Mouse (Mus musculus): ENCODE data around the gene Pgs1. TPM values are rescaled to one million over a fixed set of nuclear protein-coding genes. Genes with fewer than 3 reads are reported as not detected.
A peak's percentile ranks its signal among the peaks of the same experiment; 100 is the strongest.

The Pgs1 gene
- polyA plus RNA-seq, 1 experiment from 2014 or later: 26.6 TPM

- ATAC-seq (ENCODE audit: extremely low read depth, insufficient number of reproducible peaks, low FRiP score, low TSS enrichment): peak; percentile 86
- H3K36me3 ChIP-seq: peaks cover 11% of the 10 kb centered on the region; the same call in 1 of the 2 replicates
- peak overlapping the region; percentile 95 for H3K27ac ChIP-seq (replicated peaks)
- H3K4me2 ChIP-seq: peak overlapping the region; percentile 91
- peak overlapping the region; percentile 76 for H3K9ac ChIP-seq
- H3K4me3 ChIP-seq: peak overlapping the region; percentile 48
- H3K27me3 ChIP-seq (replicated peaks): peaks cover 24% of the 10 kb centered on the region
- H3K9me3 ChIP-seq: no peaks in the 10 kb centered on the region
- WGBS: under 1% methylated on average over 40 of the region's 40 CpGs
- H3K4me1 ChIP-seq: peaks cover 88% of the 10 kb centered on the region
These were observed 22.9 kb upstream of the Pgs1 start for GRCm38 (mm10) chr11:117963091-117963793.

DNA sequence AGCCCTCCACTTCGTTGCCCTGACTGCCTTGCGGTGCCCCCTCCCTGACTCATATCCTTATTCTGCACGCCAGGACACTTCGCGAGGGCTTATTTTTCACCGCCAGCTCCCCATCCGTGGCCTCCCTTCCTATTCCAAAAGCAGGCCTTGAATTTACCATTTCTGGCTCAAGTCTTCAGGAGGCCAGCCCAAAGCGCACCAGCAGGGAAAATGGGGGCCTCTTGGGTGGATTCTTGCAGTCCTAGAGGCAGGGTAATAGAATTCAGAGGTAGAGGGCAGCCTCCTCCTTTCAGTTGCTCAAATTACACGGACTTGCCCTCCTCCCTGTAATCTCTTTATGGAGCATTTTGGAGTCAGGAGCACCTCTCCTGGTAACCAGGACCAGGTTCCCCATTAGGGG lies 22.2 kb upstream of the Pgs1 start:
- peaks cover 24% of the 10 kb centered on the region for H3K27me3 ChIP-seq (replicated peaks)
- ATAC-seq (ENCODE audit: extremely low read depth, insufficient number of reproducible peaks, low FRiP score, low TSS enrichment): 0 out of 2 replicates have a peak, but pooled peaks have one; percentile 5
- peak overlapping the region; percentile 76 for H3K9ac ChIP-seq
- H3K4me2 ChIP-seq: peak overlapping the region; percentile 91
- WGBS: 1% methylated on average over 9 of the region's 9 CpGs
- H3K27ac ChIP-seq (replicated peaks): peak overlapping the region; percentile 90
- H3K4me3 ChIP-seq: peak overlapping the region; percentile 48
- peaks cover 11% of the 10 kb centered on the region; the same call in 1 of the 2 replicates for H3K36me3 ChIP-seq
- H3K9me3 ChIP-seq: no peaks in the 10 kb centered on the region
- H3K4me1 ChIP-seq: peaks cover 85% of the 10 kb centered on the region

DNA sequence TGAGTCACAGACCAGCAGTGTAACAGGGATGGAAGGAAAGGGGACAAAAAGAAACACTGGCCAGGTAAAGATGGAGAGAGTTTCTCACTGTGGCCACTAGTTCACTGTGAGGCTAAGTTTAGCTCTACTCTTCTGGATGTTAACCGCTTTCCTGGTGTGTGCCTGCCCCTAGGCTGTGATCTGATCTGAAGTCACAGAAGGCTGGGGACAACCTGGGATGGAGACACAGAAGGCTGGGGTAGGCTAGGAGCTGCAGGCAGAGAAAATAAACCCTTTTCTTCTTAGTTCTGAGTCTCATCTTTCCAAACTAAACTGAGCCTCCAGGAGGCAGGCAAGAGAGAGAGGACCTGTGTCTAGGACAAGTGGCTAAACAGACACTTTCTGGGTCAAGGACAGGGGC lies 21.8 kb upstream of the Pgs1 start:
- Histone ChIP-seq H3K9ac (peak overlapping the region; percentile 76), H3K9me3 (no peaks in the 10 kb centered on the region), H3K27ac (replicated peaks) (peak overlapping the region; percentile 90), H3K4me1 (peaks cover 85% of the 10 kb centered on the region), H3K4me2 (peak overlapping the region; percentile 91), H3K27me3 (replicated peaks) (peaks cover 24% of the 10 kb centered on the region), H3K36me3 (peaks cover 11% of the 10 kb centered on the region; the same call in 1 of the 2 replicates), H3K4me3 (peak overlapping the region; percentile 48; the same call in 1 of the 2 replicates)
- ATAC-seq (ENCODE audit: extremely low read depth, insufficient number of reproducible peaks, low FRiP score, low TSS enrichment): no peak
- WGBS: 23% methylated on average over 1 of the region's 1 CpGs

DNA sequence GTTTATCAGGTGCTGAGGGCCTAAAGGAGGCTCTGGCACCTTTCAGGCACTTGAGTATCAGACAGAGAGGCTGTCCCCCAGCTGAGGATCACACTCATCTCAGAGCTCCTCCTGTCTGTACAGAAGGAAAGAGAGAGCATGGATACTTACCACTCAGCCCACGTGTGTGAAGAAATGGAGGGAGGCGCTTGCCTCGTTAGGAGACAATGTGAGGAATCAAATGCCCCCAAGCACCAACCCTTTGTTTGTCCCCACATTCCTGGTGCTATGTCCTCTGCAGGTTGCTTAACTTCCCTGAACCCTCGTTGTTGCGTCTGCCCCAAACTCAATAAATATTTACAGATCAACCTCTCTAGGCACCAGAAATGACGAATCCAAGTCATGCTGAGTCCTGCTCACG lies 21.0 kb upstream of the Pgs1 start:
- peak overlapping the region; percentile 76; the same call in 1 of the 2 replicates for H3K9ac ChIP-seq
- H3K27ac ChIP-seq (replicated peaks): 0 out of 2 replicates have a peak overlapping the region, but pooled peaks have one; percentile 90

GRCm38 (mm10) chr11:117965561-117965981 lies 20.5 kb upstream of the Pgs1 start:
- WGBS: 25% methylated on average over 9 of the region's 9 CpGs
- Histone ChIP-seq H3K4me2 (peak overlapping the region; percentile 91), H3K36me3 (peaks cover 11% of the 10 kb centered on the region; the same call in 1 of the 2 replicates)

More for the DNA sequence above, 21.0 kb upstream of the Pgs1 start:
- H3K4me2 ChIP-seq: peak overlapping the region; percentile 91
- WGBS: 29% methylated on average over 7 of the region's 7 CpGs
- ATAC-seq (ENCODE audit: extremely low read depth, insufficient number of reproducible peaks, low FRiP score, low TSS enrichment): no peak
- no peaks in the 10 kb centered on the region for H3K9me3 ChIP-seq
- H3K4me1 ChIP-seq: peaks cover 83% of the 10 kb centered on the region
- H3K27me3 ChIP-seq (replicated peaks): peaks cover 24% of the 10 kb centered on the region
- peaks cover 11% of the 10 kb centered on the region; the same call in 1 of the 2 replicates for H3K36me3 ChIP-seq
- 0 out of 2 replicates have a peak overlapping the region, but pooled peaks have one; percentile 62 for H3K4me3 ChIP-seq

GRCm38 (mm10) chr11:117966506-117967100 lies 19.5 kb upstream of the Pgs1 start:
- ATAC-seq (ENCODE audit: extremely low read depth, insufficient number of reproducible peaks, low FRiP score, low TSS enrichment): no peak
- H3K9ac ChIP-seq: peak overlapping the region; percentile 84
- H3K4me3 ChIP-seq: peak overlapping the region; percentile 62
- H3K9me3 ChIP-seq: no peaks in the 10 kb centered on the region
- H3K4me2 ChIP-seq: peak overlapping the region; percentile 91
- no peak overlapping the region for H3K27ac ChIP-seq (replicated peaks)
- H3K4me1 ChIP-seq: peaks cover 75% of the 10 kb centered on the region
- H3K27me3 ChIP-seq (replicated peaks): peaks cover 33% of the 10 kb centered on the region
- WGBS: 58% methylated on average over 7 of the region's 7 CpGs
- H3K36me3 ChIP-seq: peaks cover 11% of the 10 kb centered on the region; the same call in 1 of the 2 replicates

More at GRCm38 (mm10) chr11:117965561-117965981, 20.5 kb upstream of the Pgs1 start:
- ATAC-seq (ENCODE audit: extremely low read depth, insufficient number of reproducible peaks, low FRiP score, low TSS enrichment): no peak
- Histone ChIP-seq H3K9ac (peak overlapping the region; percentile 76; the same call in 1 of the 2 replicates), H3K27me3 (replicated peaks) (peaks cover 28% of the 10 kb centered on the region), H3K9me3 (no peaks in the 10 kb centered on the region), H3K4me1 (peaks cover 81% of the 10 kb centered on the region), H3K27ac (replicated peaks) (no peak overlapping the region), H3K4me3 (0 out of 2 replicates have a peak overlapping the region, but pooled peaks have one; percentile 62)

DNA sequence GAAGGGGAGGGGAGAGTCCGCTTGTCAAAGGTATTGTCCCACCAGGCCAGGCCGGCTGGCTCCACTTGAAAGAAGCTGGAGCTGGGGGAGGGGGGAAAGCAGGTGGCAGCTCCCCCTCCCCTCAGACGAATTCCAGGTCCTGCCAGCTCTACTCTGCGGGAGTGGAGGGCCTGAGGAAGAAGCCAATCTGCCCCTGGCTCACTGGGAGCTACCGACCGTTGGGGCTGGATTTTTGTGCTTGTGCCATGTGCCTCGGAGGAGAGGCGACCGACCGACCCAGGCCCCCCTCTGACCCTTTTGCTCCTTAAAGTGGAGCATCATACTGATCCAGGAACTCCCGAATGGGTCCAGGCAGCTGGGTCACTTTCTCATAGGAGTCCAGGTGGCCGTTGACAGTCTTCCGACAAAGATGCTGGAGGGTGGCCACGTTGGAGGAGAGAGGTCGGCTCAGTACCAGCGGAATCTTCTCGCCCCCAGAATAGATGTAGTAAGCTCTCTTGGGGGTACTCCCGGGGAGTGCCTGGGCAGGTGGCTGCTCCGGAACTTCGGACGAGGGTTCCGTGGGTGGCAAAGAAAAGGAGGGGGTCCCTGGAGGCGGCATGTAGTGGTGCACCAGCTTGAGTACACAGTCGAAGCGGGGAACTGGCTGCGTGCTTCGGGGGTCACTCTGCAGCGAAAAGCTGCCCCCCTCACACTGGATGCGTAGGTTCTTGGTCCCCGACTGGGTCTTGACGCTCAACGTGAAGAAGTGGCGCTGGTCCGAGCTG lies 18.7 kb upstream of the Pgs1 start:
- Histone ChIP-seq H3K4me2 (peak overlapping the region; percentile 91), H3K36me3 (peaks cover 11% of the 10 kb centered on the region; the same call in 1 of the 2 replicates), H3K27ac (replicated peaks) (no peak overlapping the region), H3K9ac (peak overlapping the region; percentile 84), H3K4me3 (peak overlapping the region; percentile 62), H3K4me1 (peaks cover 71% of the 10 kb centered on the region), H3K27me3 (replicated peaks) (peaks cover 33% of the 10 kb centered on the region), H3K9me3 (no peaks in the 10 kb centered on the region)
- WGBS: 10% methylated on average over 34 of the region's 34 CpGs
- no peak for ATAC-seq (ENCODE audit: extremely low read depth, insufficient number of reproducible peaks, low FRiP score, low TSS enrichment)

DNA sequence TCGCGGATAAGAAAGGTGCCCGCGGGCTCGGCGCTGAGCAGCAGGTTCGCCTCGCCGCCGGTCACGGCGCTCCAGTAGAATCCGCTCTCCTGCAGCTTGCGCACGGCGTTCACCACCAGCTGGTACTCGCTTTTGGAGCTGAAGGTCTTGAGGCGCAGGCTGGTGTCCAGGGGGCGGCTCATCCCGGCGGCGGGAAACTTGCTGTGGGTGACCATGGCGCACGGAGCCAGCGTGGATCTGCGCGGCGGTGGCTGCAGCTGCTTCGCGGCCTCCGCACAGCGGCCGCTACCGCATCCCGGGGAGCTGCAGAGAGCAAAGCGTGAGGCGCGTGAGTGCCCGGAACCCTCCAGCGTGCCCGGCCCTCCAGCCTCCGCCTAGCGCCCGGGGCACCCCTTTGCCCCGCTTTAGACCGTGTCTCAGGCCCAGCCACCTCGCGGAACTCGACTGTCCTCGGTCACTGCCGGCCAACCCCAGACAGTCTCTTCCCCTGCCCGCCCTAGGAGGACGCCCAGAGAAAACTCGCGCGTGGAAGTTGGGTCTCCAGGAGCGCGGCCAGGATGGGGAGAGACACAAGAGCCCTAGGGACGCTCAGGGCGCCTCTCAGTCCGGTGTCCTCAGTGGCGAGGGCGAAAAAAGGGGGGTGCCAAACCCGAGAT lies 17.9 kb upstream of the Pgs1 start:
- Histone ChIP-seq H3K9ac (peak overlapping the region; percentile 84), H3K4me3 (peak overlapping the region; percentile 62), H3K36me3 (peaks cover 11% of the 10 kb centered on the region; the same call in 1 of the 2 replicates), H3K27ac (replicated peaks) (peak overlapping the region; percentile 91), H3K4me2 (peak overlapping the region; percentile 91), H3K9me3 (no peaks in the 10 kb centered on the region), H3K4me1 (peaks cover 65% of the 10 kb centered on the region), H3K27me3 (replicated peaks) (peaks cover 33% of the 10 kb centered on the region)
- WGBS: under 1% methylated on average over 64 of the region's 64 CpGs
- ATAC-seq (ENCODE audit: extremely low read depth, insufficient number of reproducible peaks, low FRiP score, low TSS enrichment): no peak

GRCm38 (mm10) chr11:117968716-117969099 lies 17.4 kb upstream of the Pgs1 start:
- Histone ChIP-seq H3K9me3 (no peaks in the 10 kb centered on the region), H3K4me3 (peak overlapping the region; percentile 62), H3K4me2 (peak overlapping the region; percentile 91), H3K27me3 (replicated peaks) (peaks cover 33% of the 10 kb centered on the region), H3K27ac (replicated peaks) (peak overlapping the region; percentile 91), H3K9ac (peak overlapping the region; percentile 84), H3K36me3 (peaks cover 11% of the 10 kb centered on the region; the same call in 1 of the 2 replicates), H3K4me1 (peaks cover 68% of the 10 kb centered on the region)
- WGBS: 1% methylated on average over 34 of the region's 34 CpGs
- ATAC-seq (ENCODE audit: extremely low read depth, insufficient number of reproducible peaks, low FRiP score, low TSS enrichment): peak; percentile 10

DNA sequence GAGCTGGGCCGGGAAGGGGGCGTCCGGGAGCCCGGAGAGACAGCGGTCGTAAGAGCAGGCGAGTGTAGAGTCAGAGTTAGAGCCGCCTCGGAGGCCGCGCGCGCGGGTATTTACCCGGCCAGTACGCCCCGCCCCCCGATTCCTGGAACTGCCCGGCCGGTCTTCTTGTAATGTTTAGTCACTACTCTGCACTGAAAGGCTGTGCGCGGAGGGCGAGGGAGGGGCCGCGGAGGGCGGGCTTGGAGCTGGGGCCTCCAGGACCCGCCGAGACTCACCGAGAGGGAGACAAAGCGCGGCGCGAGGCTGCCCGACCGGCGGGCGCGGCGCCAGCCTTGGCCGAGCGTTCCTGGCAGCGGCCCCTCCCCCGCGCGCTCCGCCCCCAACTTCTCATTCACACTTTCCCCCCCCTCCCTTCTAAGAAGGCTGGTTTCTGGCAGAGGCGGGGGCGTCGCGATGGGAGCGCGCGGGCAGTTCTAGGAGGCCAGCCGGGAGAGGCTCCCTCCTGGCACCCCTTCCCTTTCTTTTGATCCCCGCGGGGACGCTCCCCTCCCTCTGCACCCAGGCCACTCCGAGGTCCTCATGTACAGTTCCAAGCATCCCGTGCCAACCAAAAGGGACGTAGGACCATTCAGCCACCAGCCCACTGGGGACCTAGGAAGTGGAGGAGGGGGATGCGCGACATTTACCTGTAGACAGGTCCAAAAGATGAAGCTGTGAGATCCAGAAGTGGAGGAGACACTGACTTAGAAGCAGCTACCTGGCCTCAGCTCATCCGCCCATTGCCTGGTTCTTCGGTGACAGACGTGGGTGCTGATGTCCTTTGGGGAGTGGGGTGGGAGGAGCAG lies 16.8 kb upstream of the Pgs1 start:
- peak overlapping the region; percentile 91 for H3K4me2 ChIP-seq
- peaks cover 68% of the 10 kb centered on the region for H3K4me1 ChIP-seq
- peak; percentile 86 for ATAC-seq (ENCODE audit: extremely low read depth, insufficient number of reproducible peaks, low FRiP score, low TSS enrichment)
- peaks cover 33% of the 10 kb centered on the region for H3K27me3 ChIP-seq (replicated peaks)
- peak overlapping the region; percentile 84 for H3K9ac ChIP-seq
- WGBS: 1% methylated on average over 61 of the region's 65 CpGs
- peak overlapping the region; percentile 91 for H3K27ac ChIP-seq (replicated peaks)
- H3K9me3 ChIP-seq: no peaks in the 10 kb centered on the region
- peak overlapping the region; percentile 62 for H3K4me3 ChIP-seq
- peaks cover 11% of the 10 kb centered on the region; the same call in 1 of the 2 replicates for H3K36me3 ChIP-seq
